In the genomic region with DNA sequence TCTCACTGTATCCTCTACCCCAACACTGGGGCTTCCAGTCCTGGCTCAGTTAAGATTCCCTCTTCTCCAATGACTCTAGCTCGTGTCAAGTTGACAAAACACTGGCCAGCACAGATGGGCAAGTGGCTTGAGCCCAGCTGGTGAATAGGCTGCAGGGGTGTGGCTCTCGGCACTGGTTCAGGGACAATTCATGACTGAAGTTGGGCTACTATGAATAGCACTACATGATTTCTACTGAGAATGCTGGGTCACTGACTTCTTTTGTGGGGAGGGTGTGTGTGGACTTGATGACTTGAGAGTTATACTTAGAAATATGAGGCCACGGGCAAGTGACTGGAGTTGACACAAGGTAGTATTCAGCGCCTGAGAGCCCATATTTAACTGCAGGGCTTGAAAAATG, we compare ENCODE assay signal across 21 mouse cellular contexts. TPM values are rescaled to one million over a fixed set of nuclear protein-coding genes. Genes with fewer than 3 reads are reported as not detected.
DNase-seq lines count a peak whose midpoint lies in the region; ATAC-seq and TF ChIP-seq lines count a peak whose summit lies in the region.
"Had no signal": no experiment of that assay in that cellular context is flagged by ENCODE, and none has a peak within 500 bp of the region (broad histone marks: within the 10 kb centered on the region; RNA-seq: fewer than 3 reads in every experiment).

No protein-coding gene starts in this region.

- H3K9me3 ChIP-seq in heart, embryonic 15.5 days (replicated peaks) = no peaks in the 10 kb centered on the region
- H3K9me3 ChIP-seq: embryonic facial prominence, embryonic 12.5 days; forebrain, embryonic 10.5 days had no signal

- H3K27ac ChIP-seq in cerebellum, adult 2 months (ENCODE audit: insufficient read depth, low read length) = no peak overlapping the region
- peak overlapping the region; percentile 65 for H3K27ac ChIP-seq in heart, embryonic 15.5 days
- H3K27ac ChIP-seq in olfactory bulb, adult 2 months (ENCODE audit: insufficient read depth, low read depth, low read length) = peak overlapping the region; percentile 25; the same call in 1 of the 2 replicates
- H3K27ac ChIP-seq: embryonic facial prominence, embryonic 12.5 days; forebrain, embryonic 10.5 days; hindbrain, embryonic 14.5 days; kidney, postnatal 0 days; layer of hippocampus, adult 2 months had no signal

- TF ChIP-seq CTCF in cerebellum, adult 2 months (IDR thresholded peaks at IDR 0.05; ENCODE audit: borderline replicate concordance, insufficient read depth, low read depth, low read length) = no peak
- no peak for TF ChIP-seq CTCF in olfactory bulb, adult 2 months (IDR thresholded peaks at IDR 0.05; ENCODE audit: insufficient read depth, low read depth, low read length)

- H3K4me3 ChIP-seq in cerebellum, adult 2 months (replicated peaks; ENCODE audit: insufficient read depth, low read depth, low read length) = no peak overlapping the region
- no peak overlapping the region for H3K4me3 ChIP-seq in heart, embryonic 15.5 days
- no peak overlapping the region for H3K4me3 ChIP-seq in olfactory bulb, adult 2 months (ENCODE audit: insufficient read depth, low read depth, low read length)
- H3K4me3 ChIP-seq: embryonic facial prominence, embryonic 12.5 days; forebrain, embryonic 10.5 days; layer of hippocampus, adult 2 months had no signal

- H3K9ac ChIP-seq in heart, embryonic 15.5 days = no peak overlapping the region
- H3K9ac ChIP-seq: embryonic facial prominence, embryonic 12.5 days; hindbrain, embryonic 14.5 days had no signal

- no peaks in the 10 kb centered on the region for H3K27me3 ChIP-seq in cerebellum, adult 2 months (ENCODE audit: control insufficient read depth, insufficient read depth, low read length)
- H3K27me3 ChIP-seq in heart, embryonic 15.5 days = no peaks in the 10 kb centered on the region
- H3K27me3 ChIP-seq: embryonic facial prominence, embryonic 12.5 days had no signal

- DNase-seq in cerebellum, postnatal 10 days = peak; percentile 14 to 39
- DNase-seq in cerebellum, adult 2 months = no peak
- peak; percentile 42 to 43 for DNase-seq in gastrocnemius, postnatal 36 days
- DNase-seq in frontal cortex, postnatal 10 days (ENCODE audit: low spot score in 2 of 2) = no peak
- DNase-seq in left cerebral cortex, postnatal 36 days (ENCODE audit: low spot score in 2 of 2) = no peak
- no peak for DNase-seq in embryo, embryonic 9.5 days (ENCODE audit: extremely low spot score)
- DNase-seq: adrenal gland, postnatal 25 days; cerebellum, adult 9-11 months; liver; lung, adult 18-20 months; lung, postnatal 4 days; right cerebral cortex, postnatal 14 days had no signal

- peaks cover 12% of the 10 kb centered on the region for H3K36me3 ChIP-seq in heart, embryonic 15.5 days

- 53% methylated on average over 4 of the region's 4 CpGs for WGBS in cerebellum, adult 2 months
- WGBS in heart, embryonic 15.5 days = 36% methylated on average over 4 of the region's 4 CpGs
- WGBS in olfactory bulb, adult 2 months = 51% methylated on average over 4 of the region's 4 CpGs

- intact Hi-C loops in gastrocnemius, postnatal 36 days (cut with DNase I) = no loop called here
- intact Hi-C loops in left cerebral cortex, postnatal 36 days (cut with DNase I) = no loop called here

- H3K4me1 ChIP-seq in cerebellum, adult 2 months (ENCODE audit: control insufficient read depth, insufficient read depth, low read length) = no peaks in the 10 kb centered on the region
- peaks cover 9% of the 10 kb centered on the region; the same call in 1 of the 2 replicates for H3K4me1 ChIP-seq in heart, embryonic 15.5 days (replicated peaks)
- H3K4me1 ChIP-seq in olfactory bulb, adult 2 months (ENCODE audit: control insufficient read depth, insufficient read depth, low read length) = peaks cover 4% of the 10 kb centered on the region
- H3K4me1 ChIP-seq: embryonic facial prominence, embryonic 12.5 days; forebrain, embryonic 10.5 days had no signal

- no peak for TF ChIP-seq POLR2A in cerebellum, adult 2 months (IDR thresholded peaks at IDR 0.05; ENCODE audit: borderline replicate concordance, insufficient read depth, low read length)
- TF ChIP-seq POLR2A in olfactory bulb, adult 2 months (IDR thresholded peaks at IDR 0.05; ENCODE audit: insufficient read depth, low read depth, low read length) = no peak

- no peak; the same call in 1 of the 2 replicates for ATAC-seq in heart, embryonic 15.5 days (replicated peaks; ENCODE audit: insufficient number of reproducible peaks, insufficient read depth, low FRiP score, low read depth)
- ATAC-seq: intestine, embryonic 16.5 days had no signal

- H3K4me2 ChIP-seq in heart, embryonic 15.5 days = no peak overlapping the region
- H3K4me2 ChIP-seq: embryonic facial prominence, embryonic 12.5 days; hindbrain, embryonic 14.5 days; midbrain, embryonic 11.5 days had no signal

RNA-seq across cellular contexts. Expression of gene Micu2, which starts 53.2 kb away (rescaled TPM):
- polyA plus RNA-seq in cerebellum, adult 2 months (2012; rRNA removed) = 19.8 and 21.3 TPM in 2 replicates
- total RNA-seq in gastrocnemius, postnatal 36 days (2021) = 10 to 100 TPM; 30.1 to 31.9 TPM
- 82.6 and 83.7 TPM in 2 replicates for polyA plus RNA-seq in heart, embryonic 15.5 days (2015; fragmentation: Nextera tagmentation; extraction: Ambion mirVana)
- polyA plus RNA-seq in olfactory bulb, adult 2 months (2012; ENCODE audit: insufficient read depth, insufficient read length, low replicate concordance, missing spikeins) = not detected in 2 replicates
- total RNA-seq in left cerebral cortex, postnatal 36 days (2021) = 10 to 100 TPM; 21.1 to 30.1 TPM

RNA-seq across cellular contexts. Expression of gene Zdhhc20, which starts 55.8 kb away (rescaled TPM):
- 31.4 and 39.8 TPM in 2 replicates for polyA plus RNA-seq in cerebellum, adult 2 months (2012; rRNA removed)
- 1 to 10 TPM; 4.2 to 4.8 TPM for total RNA-seq in gastrocnemius, postnatal 36 days (2021)
- polyA plus RNA-seq in heart, embryonic 15.5 days (2015; fragmentation: Nextera tagmentation; extraction: Ambion mirVana) = 38.8 and 40.3 TPM in 2 replicates
- not detected in 2 replicates for polyA plus RNA-seq in olfactory bulb, adult 2 months (2012; ENCODE audit: insufficient read depth, insufficient read length, low replicate concordance, missing spikeins)
- total RNA-seq in left cerebral cortex, postnatal 36 days (2021) = 10 to 100 TPM; 31.0 to 42.4 TPM

Comparison
In these comparisons a context has a peak if more than half of its experiments do, and no peak if none do; other contexts are left out.
1. DNase-seq: peak in cerebellum, postnatal 10 days (2 of 2) and gastrocnemius, postnatal 36 days (2 of 2); none in cerebellum, adult 2 months (0 of 2), frontal cortex, postnatal 10 days (0 of 2), left cerebral cortex, postnatal 36 days (0 of 2) and embryo, embryonic 9.5 days (single experiment).
2. RNA of gene Micu2, which starts 53.2 kb away (polyA plus RNA-seq): 82.6 to 83.7 TPM in heart, embryonic 15.5 days and 19.8 to 21.3 TPM in cerebellum, adult 2 months; not detected in olfactory bulb, adult 2 months; every median in the first group is over 10 times any median in the second.